Mouse (Mus musculus) forebrain, embryonic 15.5 days (tissue): Measurements from ENCODE around the gene Mettl22. TPM values are rescaled to one million over a fixed set of nuclear protein-coding genes. Genes with fewer than 3 reads are reported as not detected.

Experiments
- ATAC-seq: fragments of 200-750 bp; cut with Nextera tagmentation; replicated peaks from 2 replicates; pipeline ENCODE4 v1.8.0; 2017; ENCODE audit warnings: mild to moderate bottlenecking, moderate TSS enrichment, moderate library complexity
- H3K27ac ChIP-seq: fragments of 300-500 bp; sonication (generic); replicated peaks from 2 replicates; pipeline ENCODE4 v1.5.1; 2015; ENCODE audit warnings: mild to moderate bottlenecking, inconsistent platforms
- H3K27me3 ChIP-seq: fragments of 300-500 bp; sonication (generic); 2 replicates; pipeline ENCODE4 v1.6.1; 2015; ENCODE audit warnings: inconsistent platforms
- H3K36me3 ChIP-seq: fragments of 300-500 bp; sonication (generic); 2 replicates; pipeline ENCODE4 v1.6.1; 2015; ENCODE audit warnings: mild to moderate bottlenecking, inconsistent platforms
- H3K4me1 ChIP-seq: fragments of 300-500 bp; sonication (generic); 2 replicates; pipeline ENCODE4 v1.6.1; 2015; ENCODE audit warnings: inconsistent platforms
- H3K4me2 ChIP-seq: fragments of 300-500 bp; sonication (generic); replicated peaks from 2 replicates; pipeline ENCODE4 v1.6.1; 2015; ENCODE audit warnings: mild to moderate bottlenecking, inconsistent platforms
- H3K4me3 ChIP-seq: fragments of 300-500 bp; sonication (generic); 2 replicates; pipeline ENCODE4 v1.5.1; 2015; ENCODE audit warnings: mild to moderate bottlenecking, inconsistent platforms
- H3K9ac ChIP-seq: fragments of 300-500 bp; sonication (generic); replicated peaks from 2 replicates; pipeline ENCODE4 v1.6.1; 2015; ENCODE audit warnings: mild to moderate bottlenecking, inconsistent platforms
- H3K9me3 ChIP-seq: fragments of 300-500 bp; sonication (generic); 2 replicates; pipeline ENCODE4 v1.6.1; 2016; ENCODE audit warnings: inconsistent platforms
- WGBS: fragments of 180-500 bp; shearing (Covaris S2); methylation state at CpG from one replicate; pipeline ENCODE4 v1.1.7; 2015; ENCODE audit warnings: mixed read lengths; 5-methylcytosine and 5-hydroxymethylcytosine counted together
- polyA plus RNA-seq: library from polyadenylated mRNA; unstranded; fragments of >200 nt; fragmentation: Nextera tagmentation; extraction: Ambion mirVana; gene quantifications from 2 replicates; pipeline ENCODE4 v1.2.1, GENCODE M21; 2015

Gene Mettl22
- polyA plus RNA-seq, 1 experiment from 2014 or later, result 36.1 TPM

GRCm38 (mm10) chr16:8458391-8458790 is 12.2 kb upstream of the Mettl22 start:
- Histone ChIP-seq H3K4me1 (no peaks in the 10 kb centered on the region), H3K36me3 (no peaks in the 10 kb centered on the region), H3K27me3 (no peaks in the 10 kb centered on the region), H3K4me2 (no peak overlapping the region), H3K4me3 (no peak overlapping the region), H3K9me3 (no peaks in the 10 kb centered on the region), H3K9ac (no peak overlapping the region), H3K27ac (no peak overlapping the region)
- ATAC-seq, result no peak
- WGBS, result 89% methylated on average over 4 of the region's 4 CpGs

GRCm38 (mm10) chr16:8459098-8459497 is 11.5 kb upstream of the Mettl22 start:
- Histone ChIP-seq H3K4me1 (no peaks in the 10 kb centered on the region), H3K27me3 (no peaks in the 10 kb centered on the region), H3K4me2 (no peak overlapping the region), H3K4me3 (no peak overlapping the region), H3K36me3 (no peaks in the 10 kb centered on the region), H3K27ac (no peak overlapping the region), H3K9me3 (no peaks in the 10 kb centered on the region), H3K9ac (no peak overlapping the region)
- 34% methylated on average over 6 of the region's 6 CpGs for WGBS
- ATAC-seq, result no peak

- ATAC-seq, result peak; percentile 62
Measured at GRCm38 (mm10) chr16:8470132-8470531, 456 bp upstream of the Mettl22 start.

GRCm38 (mm10) chr16:8487396-8488005 is 16.9 kb downstream of the Mettl22 start:
- Histone ChIP-seq H3K9me3 (no peaks in the 10 kb centered on the region), H3K9ac (no peak overlapping the region), H3K4me1 (no peaks in the 10 kb centered on the region), H3K36me3 (peaks cover 24% of the 10 kb centered on the region), H3K4me2 (no peak overlapping the region), H3K27ac (no peak overlapping the region), H3K4me3 (no peak overlapping the region), H3K27me3 (no peaks in the 10 kb centered on the region)
- 92% methylated on average over 9 of the region's 9 CpGs for WGBS
- no peak for ATAC-seq

More at GRCm38 (mm10) chr16:8470132-8470531, 456 bp upstream of the Mettl22 start:
- no peaks in the 10 kb centered on the region for H3K27me3 ChIP-seq
- H3K9me3 ChIP-seq, result no peaks in the 10 kb centered on the region
- H3K4me3 ChIP-seq, result peak overlapping the region; percentile 72; the same call in 1 of the 2 replicates
- H3K4me2 ChIP-seq, result peak overlapping the region; percentile 58
- H3K36me3 ChIP-seq, result no peaks in the 10 kb centered on the region
- no peak overlapping the region; the same call in 1 of the 2 replicates for H3K9ac ChIP-seq
- 80% methylated on average over 2 of the region's 2 CpGs for WGBS
- peaks cover 10% of the 10 kb centered on the region for H3K4me1 ChIP-seq
- H3K27ac ChIP-seq, result no peak overlapping the region

- Histone ChIP-seq H3K27ac (no peak overlapping the region), H3K36me3 (peaks cover 15% of the 10 kb centered on the region)
Measured at GRCm38 (mm10) chr16:8489340-8489739, 18.8 kb downstream of the Mettl22 start.

GRCm38 (mm10) chr16:8491743-8492490 is 21.3 kb downstream of the Mettl22 start:
- Histone ChIP-seq H3K4me3 (no peak overlapping the region), H3K27me3 (no peaks in the 10 kb centered on the region), H3K9me3 (no peaks in the 10 kb centered on the region), H3K4me1 (no peaks in the 10 kb centered on the region), H3K27ac (no peak overlapping the region), H3K4me2 (no peak overlapping the region), H3K36me3 (peaks cover 4% of the 10 kb centered on the region; the same call in 1 of the 2 replicates), H3K9ac (no peak overlapping the region)
- 33% methylated on average over 13 of the region's 13 CpGs for WGBS
- no peak for ATAC-seq

More at GRCm38 (mm10) chr16:8489340-8489739, 18.8 kb downstream of the Mettl22 start:
- Histone ChIP-seq H3K4me2 (no peak overlapping the region), H3K27me3 (no peaks in the 10 kb centered on the region), H3K4me3 (no peak overlapping the region), H3K9me3 (no peaks in the 10 kb centered on the region), H3K9ac (no peak overlapping the region), H3K4me1 (no peaks in the 10 kb centered on the region)
- ATAC-seq, result no peak
- WGBS, result 72% methylated on average over 5 of the region's 5 CpGs

GRCm38 (mm10) chr16:8494268-8494667 is 23.7 kb downstream of the Mettl22 start:
- Histone ChIP-seq H3K4me1 (no peaks in the 10 kb centered on the region), H3K27ac (no peak overlapping the region), H3K4me2 (no peak overlapping the region), H3K27me3 (no peaks in the 10 kb centered on the region), H3K36me3 (no peaks in the 10 kb centered on the region), H3K4me3 (no peak overlapping the region), H3K9ac (no peak overlapping the region), H3K9me3 (no peaks in the 10 kb centered on the region)
- 0 out of 2 replicates have a peak, but pooled peaks have one; percentile 65 for ATAC-seq
- 16% methylated on average over 4 of the region's 4 CpGs for WGBS

GRCm38 (mm10) chr16:8496967-8497366 is 26.4 kb downstream of the Mettl22 start:
- Histone ChIP-seq H3K4me2 (no peak overlapping the region), H3K27ac (no peak overlapping the region), H3K4me1 (no peaks in the 10 kb centered on the region), H3K9me3 (no peaks in the 10 kb centered on the region), H3K4me3 (no peak overlapping the region), H3K27me3 (no peaks in the 10 kb centered on the region), H3K36me3 (no peaks in the 10 kb centered on the region), H3K9ac (no peak overlapping the region)
- 62% methylated on average over 2 of the region's 2 CpGs for WGBS
- ATAC-seq, result no peak

- Histone ChIP-seq H3K9ac (no peak overlapping the region), H3K4me3 (no peak overlapping the region), H3K4me2 (no peak overlapping the region), H3K27ac (no peak overlapping the region), H3K36me3 (no peaks in the 10 kb centered on the region), H3K4me1 (no peaks in the 10 kb centered on the region), H3K9me3 (no peaks in the 10 kb centered on the region), H3K27me3 (no peaks in the 10 kb centered on the region)
- no peak for ATAC-seq
- 57% methylated on average over 2 of the region's 2 CpGs for WGBS
Measured at GRCm38 (mm10) chr16:8504271-8504670, 33.7 kb downstream of the Mettl22 start.

- H3K36me3 ChIP-seq, result no peaks in the 10 kb centered on the region
- H3K9me3 ChIP-seq, result no peaks in the 10 kb centered on the region
- peaks cover 1% of the 10 kb centered on the region for H3K27me3 ChIP-seq
- no peak overlapping the region for H3K9ac ChIP-seq
- no peak overlapping the region for H3K4me2 ChIP-seq
- peaks cover 19% of the 10 kb centered on the region for H3K4me1 ChIP-seq
- no peak overlapping the region for H3K27ac ChIP-seq
- ATAC-seq, result no peak
- H3K4me3 ChIP-seq, result no peak overlapping the region
- 71% methylated on average over 5 of the region's 5 CpGs for WGBS
Measured at GRCm38 (mm10) chr16:8509894-8510293, 39.3 kb downstream of the Mettl22 start.

GRCm38 (mm10) chr16:8512830-8513229 is 42.2 kb downstream of the Mettl22 start:
- Histone ChIP-seq H3K4me2 (peak overlapping the region; percentile 82), H3K4me3 (peak overlapping the region; percentile 79), H3K27me3 (peaks cover 11% of the 10 kb centered on the region), H3K9me3 (no peaks in the 10 kb centered on the region), H3K9ac (peak overlapping the region; percentile 79), H3K27ac (no peak overlapping the region), H3K4me1 (peaks cover 22% of the 10 kb centered on the region), H3K36me3 (no peaks in the 10 kb centered on the region)
- no peak for ATAC-seq
- WGBS, result 1% methylated on average over 5 of the region's 5 CpGs

GRCm38 (mm10) chr16:8513236-8513906 is 42.8 kb downstream of the Mettl22 start, which contains the start of gene Abat:
Gene Abat (plus strand): TSS chr16:8513429.
- Histone ChIP-seq H3K27ac (no peak within 1 kb of the TSS; the same call in 1 of the 2 replicates), H3K27me3 (peaks cover 16% of the 10 kb centered on the region), H3K4me1 (peaks cover 22% of the 10 kb centered on the region), H3K36me3 (no peaks in the 10 kb centered on the region), H3K9me3 (no peaks in the 10 kb centered on the region), H3K9ac (peak within 1 kb of the TSS; percentile 79), H3K4me2 (peak within 1 kb of the TSS; percentile 82), H3K4me3 (peak within 1 kb of the TSS; percentile 79)
- peak; percentile 100 for ATAC-seq
- under 1% methylated on average over 45 of the region's 46 CpGs for WGBS
